Mouse (Mus musculus) forebrain, embryonic 16.5 days (tissue): ENCODE measurements at regions not wholly inside any gene's neighbourhood (a gene's known extent, or its start where the extent isn't known, plus 50 kb on each side); places are given as distances from the start of the nearest gene placed in this dataset.

Source experiments
- ATAC-seq: fragments of 200-750 bp; cut with Nextera tagmentation; 2 replicates; pipeline ENCODE4 v1.8.0; 2017; ENCODE audit warnings: mild to moderate bottlenecking, moderate library complexity
- H3K27ac ChIP-seq: fragments of 300-500 bp; sonication (generic); 2 replicates; pipeline ENCODE4 v1.5.1; 2014; ENCODE audit warnings: low read length, control low read depth
- H3K27me3 ChIP-seq: fragments of 300-500 bp; sonication (generic); replicated peaks from 2 replicates; pipeline ENCODE4 v1.6.1; 2014; ENCODE audit warnings: low read length; ENCODE audit not compliant: control insufficient read depth, insufficient read depth
- H3K36me3 ChIP-seq: fragments of 300-500 bp; sonication (generic); 2 replicates; pipeline ENCODE4 v1.6.1; 2014; ENCODE audit not compliant: control insufficient read depth, insufficient read depth
- H3K4me1 ChIP-seq: fragments of 300-500 bp; sonication (generic); replicated peaks from 2 replicates; pipeline ENCODE4 v1.6.1; 2014; ENCODE audit warnings: low read length; ENCODE audit not compliant: control insufficient read depth, insufficient read depth
- H3K4me2 ChIP-seq: fragments of 300-500 bp; sonication (generic); 2 replicates; pipeline ENCODE4 v1.6.1; 2014; ENCODE audit warnings: mild to moderate bottlenecking, low read length, control low read depth
- H3K4me3 ChIP-seq: fragments of 300-500 bp; sonication (generic); replicated peaks from 2 replicates; pipeline ENCODE4 v1.5.1; 2014; ENCODE audit warnings: mild to moderate bottlenecking, low read length, control low read depth
- H3K9ac ChIP-seq: fragments of 300-500 bp; sonication (generic); replicated peaks from 2 replicates; pipeline ENCODE4 v1.6.1; 2014; ENCODE audit warnings: low read depth, low read length, control low read depth
- H3K9me3 ChIP-seq: fragments of 300-500 bp; sonication (generic); 2 replicates; pipeline ENCODE4 v1.6.1; 2016; ENCODE audit warnings: low read length; ENCODE audit not compliant: control insufficient read depth
- WGBS: fragments of 180-500 bp; shearing (Covaris S2); extraction: QIAGEN DNeasy Blood & Tissue Kit; methylation state at CpG from one replicate; pipeline ENCODE4 v1.1.7; 2014; 5-methylcytosine and 5-hydroxymethylcytosine counted together

DNA sequence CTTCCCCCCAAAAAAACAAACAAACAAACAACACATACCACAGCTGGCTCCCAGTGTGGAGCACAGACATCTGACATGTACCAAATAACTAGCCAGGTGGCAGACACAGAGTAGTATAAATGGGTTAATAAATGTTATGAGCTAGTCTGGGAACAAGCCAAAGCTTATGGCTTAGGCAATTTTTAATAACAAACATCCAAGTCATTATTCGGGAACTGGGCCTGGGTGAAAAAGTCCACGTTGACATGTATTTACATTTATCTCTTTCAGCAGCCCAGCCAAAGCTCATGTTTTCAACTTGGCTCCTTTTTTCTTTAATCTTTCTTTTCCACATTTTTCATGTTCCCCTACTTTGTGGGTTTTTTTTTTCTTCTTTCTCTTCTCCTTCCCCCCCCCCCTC lies 543.4 kb downstream of the Brinp1 start:
- H3K4me3 ChIP-seq, result no peak overlapping the region
- H3K27me3 ChIP-seq, result no peaks in the 10 kb centered on the region
- no peak overlapping the region for H3K9ac ChIP-seq
- no peak for ATAC-seq
- H3K36me3 ChIP-seq, result no peaks in the 10 kb centered on the region
- H3K4me1 ChIP-seq, result no peaks in the 10 kb centered on the region
- H3K9me3 ChIP-seq, result no peaks in the 10 kb centered on the region
- 77% methylated on average over 2 of the region's 2 CpGs for WGBS
- no peak overlapping the region for H3K27ac ChIP-seq
- H3K4me2 ChIP-seq, result no peak overlapping the region

- Histone ChIP-seq H3K4me3 (no peak overlapping the region), H3K27ac (no peak overlapping the region), H3K9me3 (no peaks in the 10 kb centered on the region), H3K9ac (no peak overlapping the region), H3K27me3 (no peaks in the 10 kb centered on the region), H3K4me2 (no peak overlapping the region), H3K36me3 (no peaks in the 10 kb centered on the region), H3K4me1 (no peaks in the 10 kb centered on the region)
- 50% methylated on average over 3 of the region's 3 CpGs for WGBS
- no peak for ATAC-seq
Measured at GRCm38 (mm10) chr4:68404364-68404763, 549.8 kb downstream of the Brinp1 start.

DNA sequence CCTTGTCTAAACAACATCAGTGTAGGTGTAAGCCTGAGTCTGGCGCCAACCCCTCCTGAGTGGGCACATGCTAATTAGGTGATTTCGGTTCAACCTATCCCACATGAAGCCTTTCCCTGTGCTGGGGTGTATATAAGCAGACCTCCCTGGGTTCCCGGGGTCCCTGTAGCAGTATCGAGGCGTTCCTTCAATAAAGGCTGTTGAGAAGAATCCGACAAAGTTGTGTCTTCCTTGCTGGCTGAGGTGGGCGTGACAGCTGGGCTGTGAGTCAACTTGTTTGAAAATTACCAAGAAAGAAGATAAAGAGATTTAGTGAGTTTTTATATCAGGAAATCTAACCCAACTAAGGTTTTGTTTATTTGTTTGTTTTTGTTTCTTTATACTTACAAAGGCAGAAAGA lies 567.1 kb downstream of the Brinp1 start:
- WGBS, result 92% methylated on average over 7 of the region's 7 CpGs
- Histone ChIP-seq H3K4me3 (no peak overlapping the region), H3K27ac (no peak overlapping the region), H3K36me3 (no peaks in the 10 kb centered on the region), H3K9ac (no peak overlapping the region), H3K27me3 (no peaks in the 10 kb centered on the region), H3K4me1 (no peaks in the 10 kb centered on the region), H3K4me2 (no peak overlapping the region), H3K9me3 (no peaks in the 10 kb centered on the region)
- no peak for ATAC-seq

- Histone ChIP-seq H3K4me2 (no peak overlapping the region), H3K27ac (no peak overlapping the region), H3K4me3 (no peak overlapping the region), H3K9me3 (no peaks in the 10 kb centered on the region), H3K9ac (no peak overlapping the region), H3K4me1 (no peaks in the 10 kb centered on the region), H3K27me3 (no peaks in the 10 kb centered on the region), H3K36me3 (no peaks in the 10 kb centered on the region)
- 71% methylated on average over 1 of the region's 1 CpGs for WGBS
- ATAC-seq, result no peak
Measured at GRCm38 (mm10) chr4:68382007-68382406, 572.2 kb downstream of the Brinp1 start.

DNA sequence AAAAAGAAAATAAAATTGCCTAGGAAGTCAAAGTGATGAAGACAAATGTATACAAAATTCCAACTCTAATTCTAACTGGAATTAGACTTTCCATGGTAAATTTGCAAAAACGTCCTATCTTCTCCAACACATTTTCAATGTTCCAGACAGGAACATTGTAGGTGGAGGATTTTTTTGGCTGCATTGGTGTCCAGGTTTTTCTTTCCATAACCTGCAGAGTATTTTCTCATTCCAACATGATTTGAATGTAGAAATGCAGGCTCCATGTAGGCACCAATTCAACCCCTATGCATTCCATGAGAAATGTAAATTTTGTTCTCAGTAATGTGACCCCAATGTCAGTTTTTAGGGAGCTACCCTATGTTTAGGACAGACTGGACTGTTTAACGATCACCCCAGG lies 586.2 kb downstream of the Brinp1 start:
- no peak for ATAC-seq
- H3K4me3 ChIP-seq, result no peak overlapping the region
- H3K9me3 ChIP-seq, result no peaks in the 10 kb centered on the region
- no peaks in the 10 kb centered on the region for H3K27me3 ChIP-seq
- WGBS, result 85% methylated on average over 2 of the region's 2 CpGs
- H3K9ac ChIP-seq, result no peak overlapping the region
- no peaks in the 10 kb centered on the region for H3K4me1 ChIP-seq
- H3K36me3 ChIP-seq, result no peaks in the 10 kb centered on the region
- no peak overlapping the region for H3K27ac ChIP-seq
- H3K4me2 ChIP-seq, result no peak overlapping the region

DNA sequence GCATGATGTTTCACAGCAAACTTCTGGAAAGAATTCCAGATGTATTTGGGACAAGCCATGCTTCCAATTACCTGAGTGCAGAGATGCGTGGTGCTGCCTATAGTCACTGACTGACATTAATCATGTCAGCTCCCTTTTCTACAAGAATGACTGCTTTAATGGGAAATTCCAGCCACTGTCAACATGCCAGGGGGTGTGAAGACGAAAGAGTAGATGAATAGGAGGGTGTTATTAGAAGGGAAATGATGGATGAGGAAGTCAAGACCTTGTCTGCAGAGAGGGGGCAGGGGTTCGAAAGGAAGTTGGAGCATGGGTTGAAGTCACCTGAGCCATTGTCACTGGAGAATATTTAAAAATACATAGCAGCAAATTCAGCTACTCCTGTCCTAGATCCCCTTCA lies 634.6 kb downstream of the Brinp1 start:
- H3K4me2 ChIP-seq, result no peak overlapping the region
- ATAC-seq, result no peak
- H3K27me3 ChIP-seq, result no peaks in the 10 kb centered on the region
- 76% methylated on average over 3 of the region's 3 CpGs for WGBS
- no peaks in the 10 kb centered on the region for H3K4me1 ChIP-seq
- no peak overlapping the region for H3K27ac ChIP-seq
- no peak overlapping the region for H3K4me3 ChIP-seq
- no peaks in the 10 kb centered on the region for H3K36me3 ChIP-seq
- no peaks in the 10 kb centered on the region for H3K9me3 ChIP-seq
- no peak overlapping the region for H3K9ac ChIP-seq

DNA sequence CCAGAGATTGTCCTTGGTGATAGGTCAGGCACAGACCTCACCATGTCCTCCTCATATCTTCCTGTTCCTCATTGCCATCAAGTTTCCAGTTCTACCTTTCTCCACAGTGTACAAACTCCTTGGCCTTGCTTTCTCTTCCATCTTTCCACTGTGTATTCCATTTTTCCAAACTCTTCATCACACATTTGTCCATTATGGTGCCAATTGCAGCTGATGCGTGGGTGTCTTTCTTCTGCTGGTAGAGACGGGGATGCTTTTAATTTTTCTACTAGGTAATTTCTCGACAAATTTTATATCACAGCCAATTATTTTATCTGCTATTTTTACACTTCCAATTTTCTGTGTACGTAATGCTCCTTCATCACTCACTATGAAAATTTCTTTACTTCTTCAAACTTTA lies 641.4 kb downstream of the Brinp1 start:
- no peaks in the 10 kb centered on the region for H3K27me3 ChIP-seq
- ATAC-seq, result no peak
- 94% methylated on average over 4 of the region's 4 CpGs for WGBS

GRCm38 (mm10) chr4:68284845-68285244 lies 669.4 kb downstream of the Brinp1 start:
- Histone ChIP-seq H3K4me3 (no peak overlapping the region), H3K4me1 (no peaks in the 10 kb centered on the region), H3K9ac (no peak overlapping the region), H3K36me3 (no peaks in the 10 kb centered on the region), H3K27ac (no peak overlapping the region), H3K4me2 (no peak overlapping the region), H3K27me3 (no peaks in the 10 kb centered on the region), H3K9me3 (no peaks in the 10 kb centered on the region)
- WGBS, result 91% methylated on average over 1 of the region's 1 CpGs
- ATAC-seq, result no peak

More for the DNA sequence above, 641.4 kb downstream of the Brinp1 start:
- H3K4me1 ChIP-seq, result no peaks in the 10 kb centered on the region
- H3K27ac ChIP-seq, result no peak overlapping the region
- H3K9ac ChIP-seq, result no peak overlapping the region
- no peaks in the 10 kb centered on the region for H3K9me3 ChIP-seq
- H3K4me3 ChIP-seq, result no peak overlapping the region
- H3K36me3 ChIP-seq, result no peaks in the 10 kb centered on the region
- H3K4me2 ChIP-seq, result no peak overlapping the region

DNA sequence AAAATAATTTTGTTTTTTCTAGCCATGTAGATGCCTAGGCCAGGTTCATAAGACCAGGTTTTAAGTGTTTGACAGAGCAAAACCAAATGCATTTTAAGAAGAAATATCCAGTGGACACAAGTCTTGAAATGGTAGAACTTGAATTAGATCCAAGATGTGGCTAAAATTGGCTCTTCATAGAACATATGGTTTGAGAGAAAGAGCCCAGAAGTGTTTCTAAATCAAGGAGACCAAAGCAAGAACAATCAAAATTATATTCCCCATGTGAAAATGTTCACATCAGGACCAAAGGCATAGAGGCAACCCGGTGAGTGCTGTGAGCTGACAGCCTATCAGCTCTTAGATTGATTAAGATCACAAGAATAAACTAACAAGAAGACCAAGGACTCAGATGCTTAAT lies 673.3 kb downstream of the Brinp1 start:
- no peak overlapping the region for H3K4me3 ChIP-seq
- H3K36me3 ChIP-seq, result no peaks in the 10 kb centered on the region
- no peaks in the 10 kb centered on the region for H3K27me3 ChIP-seq
- WGBS, result 81% methylated on average over 1 of the region's 1 CpGs
- H3K4me2 ChIP-seq, result no peak overlapping the region
- no peak overlapping the region for H3K9ac ChIP-seq
- no peak overlapping the region for H3K27ac ChIP-seq
- H3K4me1 ChIP-seq, result no peaks in the 10 kb centered on the region
- no peaks in the 10 kb centered on the region for H3K9me3 ChIP-seq
- ATAC-seq, result no peak

GRCm38 (mm10) chr4:68275063-68275708 lies 679.0 kb downstream of the Brinp1 start:
- Histone ChIP-seq H3K27me3 (no peaks in the 10 kb centered on the region), H3K4me3 (no peak overlapping the region), H3K27ac (no peak overlapping the region), H3K36me3 (no peaks in the 10 kb centered on the region), H3K4me2 (no peak overlapping the region), H3K4me1 (no peaks in the 10 kb centered on the region), H3K9ac (no peak overlapping the region), H3K9me3 (no peaks in the 10 kb centered on the region)
- no peak for ATAC-seq
- WGBS, result 78% methylated on average over 3 of the region's 3 CpGs
